Comparison of ENCODE assay signal across 20 mouse cellular contexts in genomic region chr1:40263122-40263498, GRCm38 (mm10).
"Had no signal": no experiment of that assay in that cellular context is flagged by ENCODE, and none has a peak within 500 bp of the region (broad histone marks: within the 10 kb centered on the region; RNA-seq: fewer than 3 reads in every experiment).

No protein-coding gene starts in this region.

- H3K27ac ChIP-seq: layer of hippocampus, adult 2 months; limb, embryonic 10.5 days; limb, embryonic 13.5 days; liver, embryonic 12.5 days; liver, embryonic 15.5 days; lung, embryonic 15.5 days; midbrain, embryonic 12.5 days; midbrain, embryonic 15.5 days; neural tube, embryonic 12.5 days; neural tube, embryonic 15.5 days; stomach, embryonic 15.5 days had no signal

- H3K27me3 ChIP-seq: limb, embryonic 13.5 days; lung, embryonic 15.5 days; neural tube, embryonic 12.5 days; stomach, embryonic 15.5 days had no signal

- H3K4me3 ChIP-seq: layer of hippocampus, adult 2 months; limb, embryonic 10.5 days; limb, embryonic 13.5 days; liver, embryonic 12.5 days; liver, embryonic 15.5 days; lung, embryonic 15.5 days; midbrain, embryonic 12.5 days; midbrain, embryonic 15.5 days; neural tube, embryonic 12.5 days; neural tube, embryonic 15.5 days; stomach, embryonic 15.5 days had no signal

- H3K9ac ChIP-seq: limb, embryonic 13.5 days; liver, embryonic 12.5 days; liver, embryonic 15.5 days; lung, embryonic 15.5 days; midbrain, embryonic 12.5 days; midbrain, embryonic 15.5 days; neural tube, embryonic 12.5 days; neural tube, embryonic 15.5 days; stomach, embryonic 15.5 days had no signal

- DNase-seq: kidney, adult 9 months; kidney, postnatal 14 days; liver; lung, adult 18-20 months; lung, postnatal 4 days; right cerebral cortex, adult 18-20 months; right cerebral cortex, postnatal 14 days; right cerebral cortex, postnatal 4 days; thymus, postnatal 25 days had no signal

- H3K9me3 ChIP-seq: limb, embryonic 10.5 days; limb, embryonic 13.5 days; liver, embryonic 12.5 days; liver, embryonic 15.5 days; lung, embryonic 15.5 days; midbrain, embryonic 12.5 days; midbrain, embryonic 15.5 days; neural tube, embryonic 12.5 days; neural tube, embryonic 15.5 days; stomach, embryonic 15.5 days had no signal

- H3K36me3 ChIP-seq: limb, embryonic 10.5 days; limb, embryonic 13.5 days; liver, embryonic 12.5 days; liver, embryonic 15.5 days; lung, embryonic 15.5 days; midbrain, embryonic 12.5 days; midbrain, embryonic 15.5 days; neural tube, embryonic 12.5 days; neural tube, embryonic 15.5 days; stomach, embryonic 15.5 days had no signal

- ATAC-seq: liver, embryonic 12.5 days; midbrain, embryonic 15.5 days had no signal

- H3K4me2 ChIP-seq: limb, embryonic 13.5 days; liver, embryonic 12.5 days; liver, embryonic 15.5 days; lung, embryonic 15.5 days; midbrain, embryonic 12.5 days; midbrain, embryonic 15.5 days; neural tube, embryonic 12.5 days; neural tube, embryonic 15.5 days; stomach, embryonic 15.5 days had no signal
